Mouse (Mus musculus) frontal cortex, adult 2 months (tissue): ENCODE measurements around the gene Armc3. TPM values are rescaled to one million over a fixed set of nuclear protein-coding genes. Genes with fewer than 3 reads are reported as not detected.
"Not testable (repeated sequence)": the region's sequence is repeated elsewhere in the genome, so short reads cannot be mapped to it uniquely, and the experiment has no call there.

Experiments used
- DNase-seq, 2 experiments: peaks; one replicate each; pipeline ENCODE4 v3.0.0; 2022; ENCODE audit warnings: low spot score in 1 of 2; ENCODE audit errors: extremely low spot score in 1 of 2
- polyA plus RNA-seq: library from polyadenylated mRNA; depleted of rRNA; stranded (reverse); fragments of >200 nt; gene quantifications from 2 replicates; pipeline ENCODE4 v1.2.3, GENCODE M21; 2012

The Armc3 gene
- polyA plus RNA-seq, 1 experiment = 0.24 TPM

DNA sequence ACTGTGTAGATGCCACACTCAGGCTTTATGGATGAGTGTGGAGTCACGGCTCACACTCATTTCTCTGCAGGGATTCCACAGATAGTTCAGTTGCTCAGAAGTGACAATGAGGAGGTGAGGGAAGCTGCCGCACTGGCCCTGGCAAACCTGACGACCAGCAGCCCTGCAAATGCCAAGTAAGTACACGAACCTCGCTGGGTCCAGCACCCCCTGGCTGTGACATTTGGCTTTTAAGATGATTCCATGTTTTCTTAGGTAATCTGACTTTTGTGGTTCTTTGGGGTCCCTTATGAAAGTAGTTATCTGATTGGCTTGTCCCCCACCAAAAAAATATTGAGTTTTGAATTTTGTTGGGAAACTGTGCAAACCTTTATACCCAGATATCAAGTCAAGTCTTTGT lies 70.9 kb downstream of the Armc3 start:
- DNase-seq = no peak

DNA sequence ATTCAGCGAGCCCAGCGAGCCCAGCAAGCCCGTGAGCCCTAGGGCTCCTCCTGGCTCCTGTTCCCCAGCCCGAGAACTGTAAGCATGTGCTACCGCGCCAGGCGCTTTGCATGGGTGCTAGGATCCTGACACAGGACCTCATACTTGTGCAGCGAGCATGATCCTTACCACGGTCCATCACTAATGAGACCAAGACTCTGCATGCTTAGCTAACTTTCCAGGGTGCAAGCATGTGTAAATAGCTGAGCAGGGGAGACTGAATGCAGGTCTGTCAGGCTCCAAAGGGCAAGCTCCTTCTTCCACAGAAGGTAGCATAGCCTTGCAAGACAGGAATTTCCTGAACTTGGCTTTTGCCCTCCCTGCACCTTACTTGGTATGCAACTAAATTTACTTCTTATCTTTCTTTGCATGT lies 71.6 kb downstream of the Armc3 start:
- no peak for DNase-seq

DNA sequence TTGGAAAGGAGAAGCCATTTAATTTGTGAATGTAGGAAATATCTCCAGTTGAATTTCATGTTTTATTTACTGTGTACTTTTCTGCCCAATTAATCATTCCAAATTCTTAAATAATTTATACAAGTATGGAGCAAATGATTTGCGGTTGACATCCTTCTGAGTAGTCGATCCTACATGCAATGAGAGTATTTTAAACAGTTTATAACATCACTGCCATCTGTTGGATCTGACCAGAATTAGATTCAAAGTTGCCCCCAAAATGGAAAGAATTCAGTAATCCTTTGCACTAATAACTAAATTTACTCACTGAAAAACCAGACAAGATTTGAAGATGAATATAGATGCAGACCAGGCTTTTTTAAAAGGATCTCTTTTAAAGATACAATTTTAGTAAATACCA lies 75.5 kb downstream of the Armc3 start:
- peak in 1 of 2 experiments; percentile 20 for DNase-seq

DNA sequence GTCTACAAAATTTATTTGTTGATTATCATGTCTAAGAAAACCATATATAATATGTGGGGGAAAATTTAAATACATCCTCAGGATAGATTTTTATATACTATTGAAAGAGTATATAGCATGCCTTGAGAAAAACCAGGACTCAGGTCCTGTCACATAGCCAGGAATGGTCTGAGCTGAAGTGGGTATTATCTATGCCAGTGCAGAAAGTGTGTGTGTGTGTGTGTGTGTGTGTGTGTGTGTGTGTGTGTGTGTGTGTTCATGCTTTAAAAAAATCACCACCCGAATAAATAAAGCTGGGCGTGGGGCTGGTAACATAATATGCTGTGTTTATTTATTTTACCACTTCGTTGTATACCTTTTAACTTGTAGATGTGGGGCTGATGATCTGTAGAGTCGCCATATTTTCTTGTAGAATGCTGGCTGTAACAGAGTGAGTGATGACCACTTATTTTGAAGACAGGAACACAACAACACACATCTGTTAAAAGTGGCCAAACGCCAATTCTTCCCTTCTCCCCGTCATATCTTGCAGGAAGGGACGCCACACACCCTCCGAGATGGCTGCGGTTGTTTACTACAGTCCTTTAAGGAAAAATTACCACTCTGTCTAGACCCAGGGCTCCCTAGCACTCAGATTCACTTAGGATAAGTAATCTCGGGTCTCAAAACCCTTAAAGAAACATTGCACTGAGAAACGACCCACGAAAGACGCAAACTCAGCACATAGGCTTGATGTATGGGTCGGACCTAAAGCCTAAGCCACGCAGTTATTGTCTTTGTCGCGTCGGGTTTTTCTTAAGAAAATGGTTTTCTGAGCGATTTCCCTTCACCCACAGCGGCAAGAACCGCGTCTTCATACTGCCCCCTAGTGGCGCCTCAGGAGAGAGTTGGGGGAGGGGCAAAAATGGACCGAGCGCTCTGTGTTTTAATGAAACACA lies 76.8 kb downstream of the Armc3 start:
- peak; percentile 56 to 94 for DNase-seq

DNA sequence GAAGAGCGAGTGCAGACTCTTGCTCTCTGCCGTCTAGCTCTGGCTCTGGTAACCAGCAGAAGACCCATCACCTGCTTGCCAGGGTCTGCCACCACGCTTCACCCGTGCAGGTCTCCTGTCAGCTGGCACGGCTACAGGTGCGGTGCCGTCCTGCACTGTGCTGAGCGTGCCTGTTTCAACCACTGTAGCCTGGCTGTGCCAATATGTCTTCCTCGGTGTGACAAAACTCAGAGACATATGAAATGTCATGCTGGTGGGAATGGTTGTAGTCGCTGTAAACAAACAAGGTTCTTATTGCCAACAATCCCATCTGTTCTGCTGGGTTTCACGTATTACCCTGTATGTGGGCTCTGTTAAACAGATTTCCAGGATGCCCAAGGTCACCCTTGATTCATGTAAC lies 81.2 kb downstream of the Armc3 start:
- DNase-seq = no peak

DNA sequence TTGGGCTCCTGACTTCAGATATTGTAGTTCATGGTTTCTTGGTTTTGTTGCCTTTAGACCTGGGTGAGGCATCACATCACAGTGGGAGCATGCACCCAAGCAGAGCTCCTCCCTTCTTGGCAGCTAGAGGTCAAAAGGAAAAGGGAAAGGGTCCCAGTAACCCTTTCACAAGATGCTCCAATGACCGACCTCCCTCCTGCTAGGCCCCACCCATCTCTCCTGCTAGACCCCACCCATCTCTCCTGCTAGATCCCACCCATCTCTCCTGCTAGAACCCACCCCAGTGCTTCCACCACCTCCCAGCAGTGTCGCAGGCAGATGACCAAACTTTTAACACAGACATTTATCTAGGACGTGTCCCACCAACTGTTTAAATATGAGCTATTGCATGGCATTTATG lies 93.3 kb downstream of the Armc3 start:
- no peak for DNase-seq

DNA sequence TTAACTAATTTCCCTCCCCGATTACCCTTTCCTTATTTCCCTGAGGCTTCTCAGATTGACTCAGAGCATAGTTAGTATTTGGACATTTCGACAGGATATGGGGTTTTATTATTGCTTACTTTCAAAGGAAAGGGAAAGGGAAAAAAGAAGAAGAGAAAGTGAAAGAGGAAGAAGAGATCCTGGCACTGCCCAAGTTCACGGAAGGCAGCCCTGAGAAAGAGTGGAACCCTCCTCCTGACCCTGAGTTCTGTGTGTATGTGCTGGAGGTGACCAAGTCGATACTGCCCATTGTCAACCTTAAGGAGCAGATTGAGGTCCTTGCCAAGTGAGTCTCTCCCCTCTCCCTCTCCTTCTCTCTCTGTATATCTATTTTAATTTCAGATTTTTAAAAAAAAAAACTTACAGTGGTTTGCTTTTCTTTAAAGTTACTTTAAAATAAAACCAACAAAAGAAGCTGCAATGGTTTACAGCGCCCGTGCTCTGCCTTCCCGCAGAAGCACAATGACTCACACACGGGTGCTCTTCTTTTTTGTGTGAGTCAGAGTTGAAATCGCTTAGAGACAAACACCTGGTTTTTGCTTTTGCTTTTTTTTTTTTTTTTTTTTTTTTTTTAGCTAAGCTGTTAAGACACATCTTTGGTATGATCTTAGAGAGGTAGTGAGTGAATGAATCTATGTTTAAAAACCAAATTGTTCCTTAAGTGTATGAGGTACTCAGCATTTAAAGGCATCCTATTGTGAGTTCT lies 101.4 kb downstream of the Armc3 start:
- DNase-seq = no peak

DNA sequence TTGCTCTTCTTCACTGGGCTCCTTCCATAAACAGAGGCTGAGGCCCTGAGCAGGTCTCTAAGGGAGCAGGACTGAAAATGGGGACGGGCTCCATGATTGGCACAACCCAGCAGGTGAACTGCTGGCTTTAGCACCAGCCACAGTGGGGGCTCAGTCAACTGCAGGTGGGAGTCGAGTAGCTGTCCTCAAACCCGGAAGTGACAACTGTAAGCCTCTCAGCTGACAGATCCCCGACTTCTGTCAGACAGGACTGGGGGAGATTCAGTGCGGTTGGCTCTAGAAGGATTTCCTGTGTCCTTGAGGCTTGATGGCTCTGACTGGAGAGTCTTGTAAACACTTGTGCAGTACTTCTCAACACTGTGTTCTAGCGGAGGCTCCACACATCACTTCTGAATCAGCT lies 102.1 kb downstream of the Armc3 start:
- no peak for DNase-seq

DNA sequence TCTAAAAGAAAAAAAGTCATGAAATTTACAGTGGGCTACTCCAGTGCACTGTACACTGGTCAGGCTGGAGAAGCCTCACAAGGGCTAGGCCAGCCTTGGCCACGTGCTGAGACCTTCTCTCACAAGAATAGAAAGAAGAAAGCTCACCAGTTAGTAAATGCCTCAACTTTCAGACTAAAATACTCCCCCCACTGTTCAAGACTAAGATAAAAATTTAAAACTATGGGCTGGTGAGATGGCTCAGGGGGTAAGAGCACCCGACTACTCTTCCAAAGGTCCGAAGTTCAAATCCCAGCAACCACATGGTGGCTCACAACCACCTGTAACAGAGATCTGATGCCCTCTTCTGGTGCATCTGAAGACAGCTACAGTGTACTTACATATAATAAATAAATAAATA lies 104.0 kb downstream of the Armc3 start:
- DNase-seq = not testable (repeated sequence)

DNA sequence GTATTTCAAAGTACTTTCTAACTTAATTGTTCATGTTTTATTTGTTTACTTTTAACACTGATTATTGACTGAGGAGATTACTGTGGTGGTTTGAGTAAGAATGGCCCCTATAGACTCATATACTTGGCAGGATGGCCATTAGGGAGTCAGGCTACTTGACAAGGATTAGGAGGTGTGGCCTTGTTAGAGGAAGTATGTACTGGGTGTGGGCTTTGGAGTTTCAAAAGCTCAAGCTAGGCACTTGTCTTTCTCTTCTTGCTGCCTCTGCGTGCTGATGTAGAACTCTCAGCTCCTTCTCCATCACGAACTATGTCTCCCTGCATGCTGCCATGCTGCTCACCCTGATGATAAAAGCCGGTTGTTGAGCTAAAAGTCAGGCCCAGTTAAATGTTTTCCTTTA lies 111.4 kb downstream of the Armc3 start:
- DNase-seq = no peak

DNA sequence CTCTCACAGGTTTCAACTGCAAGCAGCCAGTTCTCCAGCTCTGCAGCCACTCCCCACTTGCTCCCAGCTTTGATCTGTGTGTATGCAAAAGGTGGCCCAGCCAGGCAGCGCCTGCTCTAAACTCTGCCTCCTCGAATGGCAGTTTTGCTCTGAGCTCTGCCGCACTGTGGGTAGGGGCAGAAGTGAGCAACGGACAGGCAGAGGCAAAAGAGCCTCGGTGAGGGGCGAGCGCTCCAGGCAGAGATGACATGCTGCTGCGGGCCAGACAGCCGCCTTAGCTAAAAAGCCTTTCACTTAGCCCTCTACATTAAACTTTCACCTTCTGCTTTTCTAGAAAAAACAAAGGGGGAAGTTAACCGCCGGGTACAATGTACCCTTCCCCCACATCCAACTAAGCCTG lies 117.0 kb downstream of the Armc3 start:
- DNase-seq = no peak

DNA sequence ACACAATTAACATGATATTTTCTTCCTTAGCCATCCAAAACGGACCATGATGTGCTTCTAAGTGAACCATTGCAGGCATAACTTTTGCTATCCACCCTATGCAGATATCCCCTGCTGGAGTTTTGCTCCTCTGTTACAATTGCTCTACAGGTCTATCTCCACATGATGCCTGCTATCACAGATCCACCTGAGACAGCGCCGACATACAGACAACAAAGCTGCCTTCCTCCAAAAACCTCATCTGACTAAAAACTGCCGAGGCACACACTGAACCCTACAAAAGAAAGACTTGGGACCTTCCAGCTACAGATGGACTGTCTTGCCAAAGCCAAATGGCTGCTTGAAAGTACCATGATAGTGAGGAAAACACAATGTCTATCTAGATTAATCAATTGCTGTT lies 117.6 kb downstream of the Armc3 start:
- no peak for DNase-seq

DNA sequence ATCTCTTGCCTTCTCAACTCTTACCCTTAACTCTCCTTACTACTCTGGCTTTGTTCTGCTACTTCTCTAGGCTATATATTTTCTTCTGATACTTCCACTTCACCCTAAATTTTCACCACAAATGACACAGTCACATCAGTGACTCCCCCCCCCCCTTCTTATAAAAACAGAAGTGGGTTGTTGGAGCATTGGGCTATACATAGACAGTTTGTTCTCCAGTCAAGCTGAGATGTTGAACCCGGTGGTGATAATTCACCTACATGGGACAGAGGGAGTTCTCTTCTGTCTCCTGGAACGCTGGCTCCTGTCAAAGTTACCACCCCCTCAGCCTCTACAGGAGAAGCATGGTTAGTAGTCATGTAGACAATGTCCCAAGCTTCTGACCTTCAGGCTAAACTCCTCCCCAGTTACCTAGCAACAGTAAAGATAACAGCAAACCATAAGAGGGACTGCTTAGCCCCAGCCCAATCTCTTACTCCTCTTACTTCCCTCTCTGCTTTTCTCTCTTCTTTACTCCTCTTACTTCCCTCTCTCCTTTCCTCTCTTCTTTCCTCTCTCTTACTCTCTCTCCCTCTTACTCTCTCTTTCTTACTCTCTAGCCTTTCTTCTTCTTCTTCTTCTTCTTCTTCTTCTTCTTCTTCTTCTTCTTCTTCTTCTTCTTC lies 118.2 kb downstream of the Armc3 start:
- not testable (repeated sequence) for DNase-seq

DNA sequence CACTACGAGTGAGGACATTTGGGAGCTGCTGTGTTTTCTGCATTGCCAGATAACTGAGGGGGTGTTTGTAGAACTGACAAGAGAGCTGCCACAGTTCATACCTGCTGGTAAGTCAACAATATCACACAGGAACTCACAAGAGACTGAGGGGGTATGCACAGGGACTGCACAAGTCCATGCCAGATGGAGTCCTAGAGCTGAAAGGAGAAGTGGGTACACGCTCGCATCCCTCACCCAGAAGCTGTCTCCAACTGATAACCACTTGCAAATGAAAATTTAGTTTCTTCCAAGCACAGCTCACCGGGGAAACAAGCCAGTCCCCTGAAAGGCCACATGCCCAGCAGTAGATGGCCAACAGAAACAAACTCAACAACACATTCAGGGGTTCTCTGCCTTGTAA lies 119.4 kb downstream of the Armc3 start:
- no peak for DNase-seq

DNA sequence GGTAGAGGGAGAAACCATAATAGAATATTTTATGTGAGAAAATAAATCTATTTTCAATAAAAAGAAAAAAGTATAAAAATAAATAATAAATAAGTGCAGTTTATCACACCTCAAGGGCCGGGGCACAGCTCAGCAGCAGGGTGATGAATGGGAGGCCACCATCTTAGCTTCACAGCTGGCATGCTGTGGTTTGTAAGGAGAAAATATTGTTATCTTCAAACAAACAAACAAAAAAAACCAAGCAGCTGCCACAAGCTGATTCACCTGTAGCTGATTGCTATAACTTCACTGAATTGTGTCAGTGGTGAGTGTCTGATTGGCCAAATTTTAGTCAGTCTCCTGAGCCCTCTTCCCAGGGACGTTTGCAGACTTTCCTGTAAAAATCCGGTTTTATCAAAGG lies 120.2 kb downstream of the Armc3 start:
- no peak for DNase-seq

DNA sequence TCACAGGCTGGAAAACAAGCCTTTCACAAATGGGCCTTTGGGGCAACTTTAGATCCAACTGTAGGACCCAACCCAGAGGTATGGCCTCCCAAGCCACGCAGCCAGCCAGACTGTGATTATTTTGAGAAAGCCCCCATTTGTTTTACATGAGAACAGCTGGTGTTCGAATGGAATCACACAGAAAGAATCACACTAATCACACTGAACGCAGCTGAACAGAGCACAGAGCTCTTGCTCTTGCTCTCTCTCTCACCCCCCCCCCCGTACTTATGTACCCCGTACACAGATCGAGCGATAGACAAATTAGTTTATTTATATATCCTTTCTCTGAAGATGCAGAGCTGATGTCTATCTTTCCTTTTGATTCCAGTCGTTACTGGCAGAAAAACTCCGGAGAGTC lies 123.3 kb downstream of the Armc3 start:
- no peak for DNase-seq

DNA sequence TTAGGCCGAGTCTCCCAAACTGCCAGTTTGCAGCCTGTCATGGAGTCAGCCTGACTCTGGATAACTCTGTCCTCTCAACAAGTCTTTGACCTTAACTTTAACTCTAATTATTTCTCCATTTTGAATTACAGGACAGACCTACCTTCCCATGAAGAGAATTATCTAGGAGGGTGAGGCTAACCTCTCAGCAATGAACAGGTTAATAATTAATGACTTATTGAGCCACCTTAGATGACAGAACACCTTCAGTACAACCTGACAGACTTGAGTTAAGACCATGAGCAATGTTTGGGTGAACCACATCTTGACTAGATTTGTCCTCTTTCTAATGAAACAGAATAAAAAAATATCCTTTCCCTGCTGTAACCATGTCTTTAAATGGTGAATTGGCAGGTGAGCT lies 127.3 kb downstream of the Armc3 start:
- DNase-seq = no peak

DNA sequence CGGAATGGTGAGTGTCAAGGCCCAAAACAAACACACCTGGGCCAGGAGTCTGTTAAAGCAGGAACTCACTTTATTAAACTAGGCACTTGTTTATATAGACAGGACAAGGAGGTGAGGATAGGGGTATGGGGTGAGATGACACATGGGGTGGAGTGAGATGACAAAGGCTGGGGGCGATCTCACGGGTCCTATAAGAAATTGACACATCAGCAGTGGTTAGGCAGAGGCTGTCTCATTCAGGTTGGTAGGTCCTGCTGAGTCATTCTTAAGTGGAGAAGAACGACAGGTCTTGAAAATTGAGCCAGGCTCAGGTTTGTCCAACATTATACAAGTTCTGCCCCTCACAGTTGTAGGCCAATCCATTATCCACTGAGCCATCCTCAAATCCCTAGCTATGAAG lies 128.7 kb downstream of the Armc3 start:
- no peak for DNase-seq

DNA sequence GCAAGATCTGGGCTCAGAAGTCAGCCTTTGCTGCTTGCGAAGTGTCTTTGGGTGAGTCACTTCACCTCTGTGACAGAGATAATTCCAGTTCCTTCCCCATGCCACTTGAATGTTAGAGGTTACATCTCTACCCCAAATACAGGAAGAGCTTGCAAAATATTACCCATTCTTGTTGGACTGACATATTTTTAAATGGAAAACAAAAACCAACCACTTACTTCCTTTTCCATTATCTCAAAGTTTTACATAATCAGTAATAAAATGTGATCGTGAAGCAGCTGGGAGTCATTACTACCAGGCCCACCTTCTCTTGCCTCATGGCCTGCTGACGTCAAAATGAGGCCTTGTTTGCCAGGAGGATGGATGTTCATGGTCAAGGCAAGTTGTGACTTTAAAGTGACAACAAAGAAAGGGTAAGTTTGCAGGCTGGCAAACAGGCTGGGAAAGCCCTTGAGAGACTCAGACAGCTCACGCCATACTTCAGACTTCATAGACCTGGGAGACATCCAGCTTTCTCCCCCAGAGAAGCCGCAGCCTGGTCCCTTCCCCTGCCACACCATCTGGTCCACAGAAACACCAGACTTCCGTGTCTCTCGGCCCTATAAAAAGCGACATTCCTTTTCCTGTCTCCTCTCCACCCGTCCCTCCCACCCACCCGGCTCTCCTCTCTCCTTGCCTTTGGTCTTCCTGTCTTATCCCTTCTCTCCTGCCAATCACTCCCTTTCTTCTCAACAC lies 145.0 kb downstream of the Armc3 start:
- DNase-seq = peak; percentile 55 to 79

DNA sequence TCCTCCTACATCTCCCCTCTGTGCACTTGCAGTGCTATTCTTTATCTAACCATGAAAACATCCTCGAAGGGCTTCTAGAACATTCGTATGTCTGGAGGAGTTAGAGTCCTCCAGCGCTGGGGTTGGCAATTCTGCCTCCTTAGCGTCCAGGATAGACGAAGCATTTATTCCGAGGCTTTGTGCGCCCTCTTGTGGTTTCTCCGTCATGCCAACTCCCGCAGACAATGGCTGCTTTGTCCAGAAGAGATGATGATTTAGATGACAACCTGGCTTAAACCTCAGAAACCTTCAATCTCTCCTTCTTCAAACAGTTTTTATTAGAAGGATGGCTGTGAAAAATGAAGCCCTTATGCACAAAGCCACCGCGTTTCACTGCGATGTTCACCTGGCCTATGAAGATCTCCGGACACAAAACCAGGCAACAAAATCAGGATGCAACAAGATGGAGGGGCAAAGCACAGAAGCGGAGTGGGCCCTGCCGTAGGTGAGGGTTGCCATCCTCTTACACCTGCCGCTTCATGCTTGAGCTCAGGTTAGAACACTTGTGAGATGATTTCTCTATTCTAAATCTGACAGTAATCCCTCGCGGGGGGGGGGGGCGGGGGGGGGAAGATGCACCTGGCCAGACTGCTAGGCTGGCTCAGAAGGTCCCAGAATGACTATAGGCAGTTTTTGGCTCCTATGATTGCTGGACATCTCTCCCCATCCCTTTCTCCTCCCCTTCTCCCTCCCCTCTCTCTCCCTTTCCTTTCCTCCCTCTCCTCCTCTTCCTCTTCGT lies 145.7 kb downstream of the Armc3 start:
- peak; percentile 86 to 97 for DNase-seq
